Comparison of ENCODE assay signal across 14 mouse cellular contexts in the genomic region with DNA sequence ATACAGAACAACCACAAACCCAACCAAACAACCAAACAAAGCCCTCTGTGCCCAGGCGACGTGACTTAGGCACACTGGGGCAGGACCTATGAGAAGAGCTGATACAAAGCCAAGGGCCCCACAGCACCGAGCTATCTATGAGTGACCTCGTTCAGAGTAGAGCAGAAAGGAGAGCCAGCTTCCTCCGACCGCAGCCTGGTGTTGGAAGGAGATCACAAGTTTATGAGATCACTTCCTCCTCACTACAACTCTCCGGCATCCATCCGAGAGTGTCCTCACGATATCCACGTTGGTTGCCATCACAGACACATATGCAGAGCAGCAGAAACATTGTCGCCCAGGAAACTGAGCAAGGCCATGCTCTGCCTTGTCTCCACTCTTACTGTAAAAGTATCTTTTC.
A peak's percentile ranks its signal among the peaks of the same experiment; 100 is the strongest.
DNase-seq lines count a peak whose midpoint lies in the region; ATAC-seq and TF ChIP-seq lines count a peak whose summit lies in the region.
"Had no signal": no experiment of that assay in that cellular context is flagged by ENCODE, and none has a peak within 500 bp of the region (broad histone marks: within the 10 kb centered on the region; RNA-seq: fewer than 3 reads in every experiment).

No protein-coding gene starts in this region.

- peaks cover 29% of the 10 kb centered on the region for H3K4me1 ChIP-seq in liver, embryonic 12.5 days

- no peak overlapping the region for H3K4me2 ChIP-seq in liver, embryonic 12.5 days
- H3K4me2 ChIP-seq: limb, embryonic 12.5 days; midbrain, embryonic 12.5 days had no signal

- no peaks in the 10 kb centered on the region for H3K27me3 ChIP-seq in liver, embryonic 12.5 days (replicated peaks)
- H3K27me3 ChIP-seq: limb, embryonic 12.5 days; midbrain, embryonic 12.5 days had no signal

- no peak overlapping the region for H3K4me3 ChIP-seq in liver, embryonic 12.5 days
- no peak overlapping the region for H3K4me3 ChIP-seq in left cerebral cortex, adult 2 months
- H3K4me3 ChIP-seq: layer of hippocampus, adult 2 months; limb, embryonic 12.5 days; midbrain, embryonic 12.5 days had no signal

- DNase-seq in 416B (ENCODE audit: low read depth), result peak; percentile 94
- DNase-seq in B cell, adult 2 months, result peak; percentile 59 to 60
- no peak for DNase-seq in left cerebral cortex, adult 2 months (ENCODE audit: extremely low spot score in 1 of 2, low spot score in 2 of 2)
- no peak for DNase-seq in urinary bladder, postnatal 10 days (ENCODE audit: low spot score)
- no peak for DNase-seq in heart, adult 18-20 months
- DNase-seq: gastrocnemius, postnatal 10 days; heart, postnatal 4 days; kidney, adult 18-20 months; thymus, postnatal 4 days had no signal

- no peak for ATAC-seq in liver, embryonic 12.5 days
- ATAC-seq in monocyte, adult 5-6 weeks (replicated peaks; ENCODE audit: insufficient number of reproducible peaks, low FRiP score, low TSS enrichment, poor library complexity, severe bottlenecking), result peak; percentile 54

- peaks cover 4% of the 10 kb centered on the region; the same call in 1 of the 2 replicates for H3K36me3 ChIP-seq in liver, embryonic 12.5 days
- H3K36me3 ChIP-seq: limb, embryonic 12.5 days; midbrain, embryonic 12.5 days had no signal

- TF ChIP-seq CTCF in left cerebral cortex, adult 2 months (IDR thresholded peaks at IDR 0.05), result no peak

- 14% methylated on average over 11 of the region's 11 CpGs for WGBS in liver, embryonic 12.5 days (ENCODE audit: insufficient replicate concordance)

- 0 out of 2 replicates have a peak overlapping the region, but pooled peaks have one; percentile 21 for H3K27ac ChIP-seq in liver, embryonic 12.5 days
- H3K27ac ChIP-seq in left cerebral cortex, adult 2 months, result no peak overlapping the region
- H3K27ac ChIP-seq: layer of hippocampus, adult 2 months; limb, embryonic 12.5 days; midbrain, embryonic 12.5 days had no signal

- no peaks in the 10 kb centered on the region for H3K9me3 ChIP-seq in liver, embryonic 12.5 days (replicated peaks)
- H3K9me3 ChIP-seq: limb, embryonic 12.5 days; midbrain, embryonic 12.5 days had no signal

- intact Hi-C loops in left cerebral cortex, adult 2 months (cut with DNase I), result loop anchor here (5.0 kb wide), 1 partner anchor 211 kb away; no protein-coding TSS in a partner anchor

- no peak overlapping the region for H3K9ac ChIP-seq in liver, embryonic 12.5 days
- H3K9ac ChIP-seq: limb, embryonic 12.5 days; midbrain, embryonic 12.5 days had no signal

Comparison
In these comparisons a context has a peak if more than half of its experiments do, and no peak if none do; other contexts are left out.
1. DNase-seq: peak in 416B (single experiment) and B cell, adult 2 months (2 of 2); none in left cerebral cortex, adult 2 months (0 of 2), urinary bladder, postnatal 10 days (single experiment) and heart, adult 18-20 months (0 of 2).